Mouse (Mus musculus): ENCODE results near the gene Lactb. TPM values are rescaled to one million over a fixed set of nuclear protein-coding genes. Genes with fewer than 3 reads are reported as not detected.
A peak's percentile ranks its signal among the peaks of the same experiment; 100 is the strongest.

Lactb gene
- polyA plus RNA-seq, 2 experiments = 5.6 to 7.7 TPM

DNA sequence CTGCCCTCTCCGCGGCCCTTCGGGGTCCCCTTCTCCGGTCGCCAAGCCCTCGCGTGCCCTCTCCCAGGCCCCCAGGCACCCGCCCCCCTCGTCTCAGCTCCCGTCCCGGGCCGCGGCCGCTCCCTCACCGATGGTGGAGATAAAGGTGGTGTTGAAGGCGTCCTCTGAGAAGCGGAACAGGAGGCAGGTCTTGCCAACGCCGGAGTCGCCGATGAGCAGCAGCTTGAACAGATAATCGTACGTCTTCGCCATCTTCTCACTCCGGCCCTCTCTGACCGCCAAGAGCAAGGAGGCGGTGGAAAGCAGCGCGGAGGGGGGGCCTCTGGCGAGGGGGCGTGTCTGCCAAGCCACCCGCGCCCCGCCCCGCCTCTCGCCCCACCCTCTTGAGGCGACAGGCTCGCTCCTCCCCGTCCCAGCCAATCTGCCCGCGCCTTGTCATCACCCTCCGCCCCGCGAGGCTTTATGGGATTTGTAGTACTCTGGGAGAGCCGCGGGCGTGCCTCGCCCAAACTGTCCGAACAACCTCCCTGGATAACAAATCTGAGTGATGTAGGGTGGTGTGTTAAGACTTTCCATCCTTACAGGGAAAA lies 55.8 kb downstream of the Lactb start, which contains the start of gene Rab8b:
Rab8b (minus strand) TSS at position 306 of the 590 bp plus-strand sequence.
- H3K9me3 ChIP-seq (ENCODE audit: control insufficient read depth, low read length) = no peaks in the 10 kb centered on the region
- H3K36me3 ChIP-seq (replicated peaks; ENCODE audit: control insufficient read depth, insufficient read depth, low read depth) = peaks cover 5% of the 10 kb centered on the region
- H3K27me3 ChIP-seq (ENCODE audit: control insufficient read depth, insufficient read depth, low read length) = no peaks in the 10 kb centered on the region
- TF ChIP-seq EP300 (IDR thresholded peaks at IDR 0.05; ENCODE audit: low read depth) = 0 out of 2 replicates have a peak, but pooled peaks have one; percentile 18
- no peak for TF ChIP-seq CTCF (IDR thresholded peaks at IDR 0.05; ENCODE audit: low read depth)
- peak within 1 kb of the TSS; percentile 97 for H3K27ac ChIP-seq
- peak within 1 kb of the TSS; percentile 91 to 96 for H3K4me3 ChIP-seq (ENCODE audit: insufficient read depth in 1 of 2, low read depth in 2 of 2, low read length in 2 of 2)
- under 1% methylated on average over 45 of the region's 49 CpGs for WGBS (ENCODE audit: insufficient replicate concordance)
- peak; percentile 94 to 95 (median 95) for DNase-seq (ENCODE audit: low read depth in 3 of 3, low spot score in 3 of 3)
- H3K4me2 ChIP-seq (ENCODE audit: low read depth) = peak within 1 kb of the TSS; percentile 74
- ATAC-seq (ENCODE audit: insufficient read depth) = peak; percentile 92
- H3K9ac ChIP-seq (replicated peaks) = peak within 1 kb of the TSS; percentile 99
- H3K4me1 ChIP-seq (replicated peaks; ENCODE audit: control insufficient read depth in 2 of 2, insufficient read depth in 2 of 2, low read length in 1 of 2) = peaks cover 37 to 41% of the 10 kb centered on the region in 2 experiments

DNA sequence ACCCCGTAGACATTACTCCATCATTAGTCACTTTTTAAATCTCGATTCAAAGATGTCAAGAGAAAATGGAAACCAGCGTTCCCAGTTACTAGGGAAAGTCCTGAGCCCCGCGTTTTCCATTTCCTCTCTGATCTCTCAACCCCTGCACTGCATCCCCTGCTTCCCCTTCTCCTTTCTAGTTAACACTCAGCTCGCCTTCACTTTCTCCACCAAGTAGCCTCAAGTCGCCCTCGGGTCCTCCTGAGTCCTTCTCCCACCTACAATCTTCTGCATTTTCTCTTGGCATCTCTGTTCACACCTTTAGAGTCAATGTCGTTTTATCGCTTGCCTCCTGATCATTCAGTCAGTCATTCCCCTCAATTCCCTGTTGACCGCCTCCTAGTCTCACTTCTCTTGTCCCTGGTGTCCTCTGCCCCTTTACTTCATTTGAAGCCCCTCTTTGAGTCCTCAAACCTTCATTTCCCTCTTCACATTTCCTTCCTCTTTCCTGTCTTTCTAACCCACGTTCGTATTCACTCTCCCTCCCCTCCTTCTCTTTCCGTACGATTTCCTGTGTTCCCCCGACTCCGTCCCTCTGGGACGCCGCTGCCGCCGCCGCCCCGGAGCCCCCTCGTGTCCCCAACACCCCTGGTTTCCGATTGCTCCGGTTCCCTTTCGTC lies 56.5 kb downstream of the Lactb start:
- no peak for DNase-seq (ENCODE audit: low read depth in 3 of 3, low spot score in 3 of 3)
- WGBS (ENCODE audit: insufficient replicate concordance) = 2% methylated on average over 27 of the region's 27 CpGs
- H3K27me3 ChIP-seq (ENCODE audit: control insufficient read depth, insufficient read depth, low read length) = no peaks in the 10 kb centered on the region
- no peaks in the 10 kb centered on the region for H3K9me3 ChIP-seq (ENCODE audit: control insufficient read depth, low read length)
- peak overlapping the region; percentile 99 for H3K9ac ChIP-seq (replicated peaks)
- ATAC-seq (ENCODE audit: insufficient read depth) = no peak
- H3K27ac ChIP-seq = peak overlapping the region; percentile 97
- TF ChIP-seq EP300 (IDR thresholded peaks at IDR 0.05; ENCODE audit: low read depth) (no peak), CTCF (IDR thresholded peaks at IDR 0.05; ENCODE audit: low read depth) (no peak)
- peaks cover 5% of the 10 kb centered on the region for H3K36me3 ChIP-seq (replicated peaks; ENCODE audit: control insufficient read depth, insufficient read depth, low read depth)
- H3K4me3 ChIP-seq (ENCODE audit: insufficient read depth in 1 of 2, low read depth in 2 of 2, low read length in 2 of 2) = peak overlapping the region; percentile 91 to 96
- H3K4me1 ChIP-seq (replicated peaks; ENCODE audit: control insufficient read depth in 2 of 2, insufficient read depth in 2 of 2, low read length in 1 of 2) = peaks cover 44 to 47% of the 10 kb centered on the region in 2 experiments
- H3K4me2 ChIP-seq (ENCODE audit: low read depth) = peak overlapping the region; percentile 74

DNA sequence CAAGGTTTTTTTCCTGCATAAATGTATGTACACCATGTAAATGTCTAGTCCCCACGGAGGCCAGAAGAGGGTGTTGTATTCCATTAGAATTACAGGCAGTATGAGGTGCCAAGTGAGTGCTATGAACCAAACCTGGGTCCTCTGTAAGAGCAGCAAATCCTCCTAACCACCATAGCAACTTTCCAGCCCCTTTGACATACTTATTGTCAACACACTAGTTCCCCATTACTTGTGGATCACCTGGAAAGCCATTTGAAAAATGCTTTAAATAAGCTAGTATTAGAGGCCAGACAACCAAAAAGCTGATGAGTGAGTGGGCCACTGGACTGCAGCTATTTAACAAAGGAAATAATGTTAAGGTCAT lies 57.4 kb downstream of the Lactb start:
- Histone ChIP-seq H3K27me3 (ENCODE audit: control insufficient read depth, insufficient read depth, low read length) (no peaks in the 10 kb centered on the region), H3K9ac (replicated peaks) (peak overlapping the region; percentile 99), H3K36me3 (replicated peaks; ENCODE audit: control insufficient read depth, insufficient read depth, low read depth) (peaks cover 5% of the 10 kb centered on the region), H3K9me3 (ENCODE audit: control insufficient read depth, low read length) (no peaks in the 10 kb centered on the region), H3K4me1 (replicated peaks; ENCODE audit: control insufficient read depth in 2 of 2, insufficient read depth in 2 of 2, low read length in 1 of 2) (peaks cover 52 to 57% of the 10 kb centered on the region in 2 experiments), H3K27ac (peak overlapping the region; percentile 97), H3K4me2 (ENCODE audit: low read depth) (peak overlapping the region; percentile 74), H3K4me3 (ENCODE audit: insufficient read depth in 1 of 2, low read depth in 2 of 2, low read length in 2 of 2) (peak overlapping the region; percentile 91 to 96)
- DNase-seq (ENCODE audit: low read depth in 3 of 3, low spot score in 3 of 3) = no peak
- WGBS (ENCODE audit: insufficient replicate concordance) = 47% methylated on average over 1 of the region's 1 CpGs
- no peak for TF ChIP-seq CTCF (IDR thresholded peaks at IDR 0.05; ENCODE audit: low read depth)
- TF ChIP-seq EP300 (IDR thresholded peaks at IDR 0.05; ENCODE audit: low read depth) = no peak
- ATAC-seq (ENCODE audit: insufficient read depth) = no peak

DNA sequence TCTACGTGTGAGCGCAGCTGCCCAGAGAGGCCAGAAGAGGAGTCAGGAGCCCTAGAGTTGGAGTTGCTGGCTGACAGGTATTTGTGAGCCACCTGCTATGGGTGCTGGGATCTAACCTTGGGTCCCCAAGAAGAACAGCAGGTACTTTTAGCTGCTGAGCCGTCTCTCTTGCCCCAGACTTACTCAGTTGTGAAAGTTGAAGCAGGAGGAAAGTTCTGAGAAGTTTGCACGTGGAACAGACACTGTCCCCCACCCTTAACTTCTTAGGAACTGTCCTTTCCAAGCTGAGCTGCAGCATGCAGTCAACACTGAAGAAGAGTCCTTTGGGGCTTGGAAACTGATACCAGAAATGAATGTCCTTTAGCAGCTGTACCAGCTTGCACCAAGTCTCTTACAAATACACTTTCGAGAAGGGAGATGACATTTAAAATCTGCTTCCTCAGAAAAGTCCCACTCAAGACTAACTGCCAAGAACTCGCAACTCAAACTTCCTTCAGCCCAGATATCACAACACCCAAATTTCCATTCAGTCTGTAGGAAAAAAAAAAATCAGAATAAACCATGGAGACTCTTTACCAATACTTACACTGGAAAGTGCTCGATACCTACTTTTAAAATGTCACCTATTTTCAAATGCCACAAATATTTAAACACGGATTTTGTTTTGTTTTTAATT lies 57.9 kb downstream of the Lactb start:
- DNase-seq (ENCODE audit: low read depth in 3 of 3, low spot score in 3 of 3) (no peak), ATAC-seq (ENCODE audit: insufficient read depth) (no peak)
- peak overlapping the region; percentile 97 for H3K27ac ChIP-seq
- H3K9ac ChIP-seq (replicated peaks) = peak overlapping the region; percentile 73
- H3K9me3 ChIP-seq (ENCODE audit: control insufficient read depth, low read length) = no peaks in the 10 kb centered on the region
- peaks cover 57 to 62% of the 10 kb centered on the region in 2 experiments for H3K4me1 ChIP-seq (replicated peaks; ENCODE audit: control insufficient read depth in 2 of 2, insufficient read depth in 2 of 2, low read length in 1 of 2)
- H3K4me2 ChIP-seq (ENCODE audit: low read depth) = peak overlapping the region; percentile 74
- TF ChIP-seq CTCF (IDR thresholded peaks at IDR 0.05; ENCODE audit: low read depth) (no peak), EP300 (IDR thresholded peaks at IDR 0.05; ENCODE audit: low read depth) (no peak)
- peaks cover 8% of the 10 kb centered on the region for H3K36me3 ChIP-seq (replicated peaks; ENCODE audit: control insufficient read depth, insufficient read depth, low read depth)
- whole genome bisulfite sequencing (ENCODE audit: insufficient replicate concordance) = 48% methylated on average over 8 of the region's 8 CpGs
- H3K27me3 ChIP-seq (ENCODE audit: control insufficient read depth, insufficient read depth, low read length) = no peaks in the 10 kb centered on the region
- peak overlapping the region; percentile 57 to 96 for H3K4me3 ChIP-seq (ENCODE audit: insufficient read depth in 1 of 2, low read depth in 2 of 2, low read length in 2 of 2)
